Mouse (Mus musculus) heart, adult 11 months (tissue): ENCODE data around the gene Adgrg5.
A peak's percentile ranks its signal among the peaks of the same experiment; 100 is the strongest.

Experiments used
- DNase-seq: peaks from one replicate; pipeline ENCODE4 v3.0.0; 2022

The Adgrg5 gene

DNA sequence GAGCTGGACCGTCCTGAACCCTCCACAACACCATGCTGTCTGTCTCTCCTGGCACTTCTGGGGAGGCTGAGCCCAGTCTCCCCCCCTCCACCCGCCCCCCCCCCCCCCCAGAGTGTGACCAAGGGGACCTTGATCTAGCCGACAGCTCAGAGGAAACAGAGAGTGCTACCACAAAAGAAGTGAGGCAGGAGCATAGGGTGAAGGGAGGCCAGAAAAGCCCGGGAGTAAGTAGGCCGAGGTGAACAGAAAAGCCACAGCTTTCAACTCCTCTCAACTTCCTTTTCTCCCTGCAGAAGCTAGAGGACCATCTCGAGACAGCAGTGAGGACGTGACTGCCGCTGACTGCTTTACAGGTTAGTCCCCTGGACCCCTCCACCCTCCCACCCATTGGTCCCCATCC lies at the start of gene Adgrg5:
TSS of gene Adgrg5 (plus strand) at position 290 of the 400 bp plus-strand sequence.
- DNase-seq: no peak

- peak; percentile 97 for DNase-seq
Measured at GRCm38 (mm10) chr8:94874358-94874757, 49.1 kb upstream of the Adgrg5 start.

DNA sequence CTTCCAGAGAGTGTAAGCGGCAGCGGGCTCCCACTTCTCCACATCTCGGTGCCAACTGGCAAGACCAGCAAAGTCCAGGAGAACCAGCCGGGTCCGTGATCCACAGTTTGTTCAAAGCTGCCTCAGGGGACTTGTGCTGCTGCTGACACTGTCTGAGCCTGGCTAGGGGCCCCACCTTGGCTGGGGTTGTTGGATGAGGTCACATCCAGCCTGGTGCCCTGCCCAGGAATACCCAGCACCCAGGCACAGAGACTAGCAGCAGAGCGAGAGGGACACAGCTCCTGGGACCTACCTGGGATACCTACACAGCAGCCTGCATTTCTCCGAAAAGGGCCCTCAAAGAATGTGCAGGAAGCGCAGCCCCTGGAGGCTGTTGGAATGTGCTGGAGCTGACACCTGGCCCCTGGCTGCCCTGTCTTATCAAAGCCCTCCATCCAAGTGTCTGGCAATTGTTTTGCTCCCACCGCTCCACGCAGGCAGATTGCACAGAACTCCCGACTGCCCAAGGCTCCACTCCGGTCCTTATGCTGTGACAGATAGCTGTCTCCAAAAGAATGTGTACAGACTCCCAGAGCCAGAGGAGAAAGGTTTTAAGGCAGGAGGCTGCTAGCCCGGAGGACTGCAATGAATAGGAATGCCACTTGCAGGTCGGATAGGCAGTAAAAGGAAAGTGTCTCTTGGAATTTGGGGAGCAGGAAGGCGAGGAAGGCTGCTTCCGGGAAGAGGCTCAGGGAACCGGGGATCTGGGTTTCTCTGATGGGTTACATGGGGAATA lies 48.2 kb upstream of the Adgrg5 start:
- peak; percentile 95 for DNase-seq

DNA sequence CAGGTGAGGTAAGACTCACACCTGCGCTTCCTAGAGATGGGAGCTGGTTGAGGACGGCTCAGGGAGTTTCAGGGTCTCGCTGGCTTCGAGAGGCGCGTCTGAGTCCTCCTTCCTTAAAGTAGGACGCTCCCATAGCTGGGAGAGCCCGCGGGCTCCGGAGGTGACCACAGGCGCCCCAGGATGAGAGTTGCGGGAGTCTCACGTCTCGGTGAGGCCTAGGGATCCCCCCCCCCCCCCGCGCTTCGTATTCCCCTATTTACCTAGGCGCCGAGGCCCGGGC lies 47.7 kb upstream of the Adgrg5 start:
- DNase-seq: no peak

- peak; percentile 99 for DNase-seq
Measured at GRCm38 (mm10) chr8:94876197-94876730, 47.2 kb upstream of the Adgrg5 start, which contains the start of gene Dok4. Dok4 (minus strand) TSS chr8:94876330.

DNA sequence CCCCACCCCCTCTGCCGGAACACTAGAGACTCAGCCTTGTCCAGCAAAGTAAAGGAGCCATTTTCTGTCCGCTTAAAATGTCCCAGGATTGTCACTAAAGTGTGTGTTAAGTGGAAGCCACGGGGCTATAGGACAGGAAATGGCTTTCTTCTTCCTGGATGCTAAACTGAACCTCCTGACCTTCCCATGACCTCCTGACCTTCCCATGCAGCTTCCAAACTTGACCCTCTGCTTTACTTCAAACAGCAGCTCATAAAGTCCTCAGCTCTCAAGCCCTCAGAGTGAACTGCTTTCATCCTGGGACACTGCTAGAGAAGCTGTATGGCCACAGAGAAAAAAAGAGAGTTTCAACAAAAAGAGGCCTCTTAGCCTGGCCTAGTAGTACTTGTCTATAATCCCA lies 46.7 kb upstream of the Adgrg5 start:
- DNase-seq: no peak

DNA sequence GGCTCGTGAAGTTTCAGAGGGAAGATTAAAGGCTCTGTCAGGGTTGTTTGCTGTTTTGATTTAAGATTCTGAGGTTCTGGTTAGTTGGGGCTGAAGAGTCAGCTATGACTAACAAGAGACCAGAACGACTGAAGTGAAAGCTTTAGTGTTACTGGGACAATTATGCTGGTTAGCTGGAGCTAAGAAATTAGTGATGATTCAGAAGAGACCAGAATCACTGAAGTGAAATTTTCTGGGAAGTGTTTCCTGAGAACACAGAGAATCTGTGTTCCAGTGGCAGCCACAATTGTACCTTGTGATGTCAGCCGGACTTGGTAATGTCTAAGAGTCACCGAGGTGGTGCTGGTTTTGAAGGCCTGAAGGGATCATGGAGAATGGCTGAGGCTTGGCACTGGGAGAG lies 42.8 kb upstream of the Adgrg5 start:
- DNase-seq: no peak

- no peak for DNase-seq
Measured at GRCm38 (mm10) chr8:94888383-94889036, 35.0 kb upstream of the Adgrg5 start.

GRCm38 (mm10) chr8:94892917-94893316 lies 30.6 kb upstream of the Adgrg5 start:
- DNase-seq: no peak

DNA sequence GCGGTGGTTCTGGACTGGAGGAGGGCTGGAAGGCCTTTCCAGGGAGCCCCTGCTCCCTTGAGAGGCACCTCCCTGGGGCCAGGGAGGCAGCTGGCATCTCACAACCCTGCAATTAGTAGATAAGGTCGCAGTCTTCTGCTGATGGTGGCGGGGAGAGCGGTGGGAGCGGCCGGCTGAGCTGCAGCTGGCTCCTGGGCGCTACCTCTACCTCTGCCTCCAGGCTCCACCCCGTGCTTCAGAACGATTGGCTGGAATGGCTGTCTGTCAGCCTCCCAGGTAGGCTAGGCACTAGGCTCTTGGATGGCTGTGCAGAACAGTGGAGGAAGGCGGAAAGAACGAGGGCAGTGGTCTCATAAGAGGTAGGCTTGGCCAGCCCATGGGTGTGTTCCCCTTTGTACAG lies 24.2 kb upstream of the Adgrg5 start:
- no peak for DNase-seq

- DNase-seq: peak; percentile 92
Measured at GRCm38 (mm10) chr8:94900617-94901016, 22.9 kb upstream of the Adgrg5 start.

DNA sequence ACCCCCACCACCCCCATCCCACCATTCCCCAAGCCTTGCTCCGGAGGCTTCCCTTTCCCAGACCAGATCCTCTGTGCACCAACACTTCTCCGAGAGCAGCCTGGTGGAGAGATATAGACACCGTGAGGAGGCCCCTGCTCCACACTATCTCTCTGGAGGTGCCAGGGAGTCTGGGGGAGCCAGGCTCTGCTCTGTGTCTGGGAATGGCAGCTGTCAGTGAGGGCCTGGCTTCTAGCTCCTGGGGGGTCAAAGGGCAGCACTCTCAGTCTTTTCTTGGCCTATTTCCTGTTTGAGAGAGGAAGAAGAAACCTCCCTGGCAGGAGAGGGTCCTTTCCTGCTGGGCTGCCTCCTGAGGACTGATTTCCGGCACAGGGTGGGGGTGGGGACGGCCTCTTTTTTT lies 22.5 kb upstream of the Adgrg5 start:
- peak; percentile 93 for DNase-seq

GRCm38 (mm10) chr8:94903709-94904108 lies 19.8 kb upstream of the Adgrg5 start:
- no peak for DNase-seq

GRCm38 (mm10) chr8:94904450-94905175 lies 18.9 kb upstream of the Adgrg5 start:
- DNase-seq: peak; percentile 99

DNA sequence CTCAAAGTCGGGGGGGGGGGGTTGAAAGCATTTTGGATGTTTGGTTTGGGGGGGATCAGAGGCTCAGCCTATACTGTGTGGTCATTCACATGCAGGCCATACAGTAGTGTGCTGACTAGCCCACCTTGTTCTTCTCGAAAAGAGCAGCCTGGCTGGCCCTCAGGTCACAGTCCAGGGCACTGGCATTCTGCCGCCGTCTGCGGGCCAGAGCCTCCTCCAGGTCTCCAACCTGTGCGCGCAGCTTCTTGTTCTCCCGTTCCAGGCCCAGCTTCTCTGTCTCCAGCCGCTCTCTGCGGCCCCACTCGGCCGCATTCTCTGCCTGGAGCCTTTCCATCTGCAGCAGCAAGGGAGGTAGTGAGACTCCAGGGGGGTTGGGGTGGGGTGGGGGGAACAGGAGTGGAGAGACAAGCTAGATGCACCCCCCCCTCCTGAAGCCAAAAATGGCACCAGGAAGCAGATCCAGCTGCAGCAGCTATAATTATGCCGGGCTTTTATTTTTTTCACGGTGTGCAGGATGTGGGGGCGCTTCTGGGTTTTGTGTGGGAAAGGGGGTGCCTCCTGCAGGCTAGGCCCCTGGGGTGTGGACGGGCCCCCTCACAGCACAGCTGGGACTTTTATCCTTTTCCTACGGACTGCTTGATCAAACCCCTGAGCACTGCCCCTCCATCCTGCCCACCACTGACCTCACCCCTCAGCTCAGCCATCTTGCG lies 15.7 kb upstream of the Adgrg5 start:
- DNase-seq: peak; percentile 98

- DNase-seq: peak; percentile 97
Measured at GRCm38 (mm10) chr8:94908847-94909246, 14.6 kb upstream of the Adgrg5 start.

DNA sequence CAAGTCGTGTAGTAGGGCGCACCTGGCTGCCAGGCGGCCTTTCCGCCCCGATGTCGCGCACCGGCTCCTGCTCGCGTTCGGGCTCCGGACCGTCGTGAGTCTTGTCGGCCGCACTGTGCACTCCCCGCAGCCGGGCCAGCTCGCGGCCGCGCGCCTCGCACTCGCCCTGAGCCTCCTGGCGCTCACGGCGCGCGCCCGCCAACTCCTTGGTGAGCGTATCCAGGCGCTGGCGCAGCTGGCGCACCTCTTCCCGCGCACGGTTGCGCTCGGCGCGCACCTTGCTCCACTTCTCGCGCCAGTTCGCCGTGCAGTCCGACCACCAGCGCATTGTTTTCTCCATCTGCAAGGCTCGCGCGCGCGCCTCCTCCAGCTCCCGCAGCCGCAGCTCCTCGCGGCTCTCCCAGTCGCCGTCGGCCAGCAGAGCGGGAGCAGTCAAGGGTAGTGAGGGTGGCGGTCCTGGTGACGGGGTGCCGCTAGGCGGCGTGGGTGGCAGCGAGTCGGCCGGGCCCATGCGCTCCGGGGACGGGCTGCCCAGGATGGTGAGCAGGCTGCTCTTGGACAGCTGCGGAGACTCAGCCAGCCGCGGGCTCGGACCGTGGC lies 10.3 kb upstream of the Adgrg5 start:
- no peak for DNase-seq

- DNase-seq: no peak
Measured at GRCm38 (mm10) chr8:94914256-94914655, 9.2 kb upstream of the Adgrg5 start.

DNA sequence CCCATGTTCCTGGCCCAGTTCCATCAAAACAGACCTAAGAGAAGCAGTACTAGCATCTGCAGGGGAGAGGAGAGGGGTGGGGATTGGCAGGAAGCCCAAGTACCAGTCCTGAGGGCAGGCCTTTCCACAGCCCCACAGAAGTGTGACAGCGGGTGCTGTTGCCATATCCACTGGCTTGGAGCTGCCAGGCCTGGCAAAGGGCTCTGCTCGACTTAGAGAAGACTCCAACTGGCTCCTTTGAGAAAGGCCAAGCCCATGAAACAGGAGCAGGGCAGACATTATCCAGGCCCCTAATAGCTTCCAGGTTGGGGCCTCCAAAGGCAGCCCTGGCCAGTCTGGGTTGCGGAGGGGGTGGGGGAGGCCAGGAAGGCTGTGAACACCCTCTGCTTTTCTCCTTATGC lies 8.8 kb upstream of the Adgrg5 start:
- peak; percentile 95 for DNase-seq

GRCm38 (mm10) chr8:94916311-94916959 lies 7.1 kb upstream of the Adgrg5 start:
- no peak for DNase-seq

DNA sequence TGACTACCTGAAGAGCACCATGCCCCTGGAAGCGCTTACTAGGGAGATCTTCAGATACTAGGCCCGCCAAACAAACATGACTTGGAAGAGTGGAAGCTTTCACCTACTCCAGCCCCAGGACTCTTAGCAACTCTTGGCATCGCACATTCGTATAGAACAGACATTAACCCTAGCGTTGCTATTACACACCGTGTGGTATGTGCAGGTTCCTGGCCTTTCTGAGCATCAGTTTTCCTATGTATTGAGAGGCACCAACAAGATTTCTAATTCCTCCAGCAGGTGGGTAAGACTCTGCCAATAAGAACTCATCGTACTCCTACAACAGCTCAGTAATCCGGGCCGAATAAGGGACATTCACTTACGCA lies 6.6 kb upstream of the Adgrg5 start:
- no peak for DNase-seq

DNA sequence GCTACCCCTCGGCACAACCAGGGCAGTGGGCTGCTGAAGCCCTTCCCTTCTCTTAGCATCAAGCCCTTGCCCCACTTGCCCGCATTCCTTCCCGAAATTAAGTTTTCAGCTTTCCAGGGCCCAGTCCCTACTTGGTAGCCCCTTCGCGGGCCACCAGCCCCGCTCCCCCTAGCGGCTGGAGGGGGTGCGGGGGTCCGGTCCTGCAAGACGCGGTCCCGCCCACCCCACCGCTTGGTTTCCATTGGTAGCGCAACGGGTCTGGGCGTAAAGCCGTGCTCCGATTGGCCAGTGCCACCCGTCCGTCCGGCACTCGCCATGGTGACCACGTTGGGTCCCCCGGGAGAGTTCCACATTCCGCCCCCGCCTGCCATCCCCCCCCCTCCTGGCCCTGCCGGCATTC lies 6.1 kb upstream of the Adgrg5 start:
- DNase-seq: peak; percentile 100
